Mouse (Mus musculus) lung, postnatal 25 days (tissue): Measurements from ENCODE around the gene Asic4.

Experiments
- DNase-seq: peaks from one replicate; pipeline ENCODE4 v3.0.0; 2022; ENCODE audit warnings: low spot score

Gene Asic4

DNA sequence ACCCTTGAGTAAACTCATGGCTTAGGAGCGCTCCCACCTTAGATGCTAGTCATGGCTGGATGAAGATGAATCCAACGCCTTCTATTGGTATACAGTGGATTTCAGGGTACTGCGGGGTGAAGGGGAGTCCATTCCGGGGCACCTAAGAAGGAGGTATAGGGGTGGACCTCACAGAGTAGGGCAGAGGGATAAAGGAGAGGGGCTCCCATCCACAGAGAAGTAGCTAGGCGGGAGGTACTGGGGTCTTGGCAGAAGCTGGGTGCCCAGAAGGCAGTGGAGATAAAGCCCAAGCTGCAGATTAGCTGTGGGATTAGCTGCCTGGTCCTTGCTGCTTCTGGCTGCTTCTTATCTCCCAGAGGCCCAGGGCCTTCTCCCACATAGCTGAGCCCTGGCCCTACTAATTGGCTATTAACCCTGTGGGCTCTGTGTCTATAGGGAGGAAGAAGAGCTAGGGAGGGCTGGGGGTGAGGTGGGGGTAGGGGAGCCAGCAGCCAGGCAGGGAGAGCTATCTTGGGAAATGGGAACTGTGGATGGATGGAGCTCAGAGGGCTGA lies 13.5 kb downstream of the Asic4 start:
- DNase-seq = no peak

DNA sequence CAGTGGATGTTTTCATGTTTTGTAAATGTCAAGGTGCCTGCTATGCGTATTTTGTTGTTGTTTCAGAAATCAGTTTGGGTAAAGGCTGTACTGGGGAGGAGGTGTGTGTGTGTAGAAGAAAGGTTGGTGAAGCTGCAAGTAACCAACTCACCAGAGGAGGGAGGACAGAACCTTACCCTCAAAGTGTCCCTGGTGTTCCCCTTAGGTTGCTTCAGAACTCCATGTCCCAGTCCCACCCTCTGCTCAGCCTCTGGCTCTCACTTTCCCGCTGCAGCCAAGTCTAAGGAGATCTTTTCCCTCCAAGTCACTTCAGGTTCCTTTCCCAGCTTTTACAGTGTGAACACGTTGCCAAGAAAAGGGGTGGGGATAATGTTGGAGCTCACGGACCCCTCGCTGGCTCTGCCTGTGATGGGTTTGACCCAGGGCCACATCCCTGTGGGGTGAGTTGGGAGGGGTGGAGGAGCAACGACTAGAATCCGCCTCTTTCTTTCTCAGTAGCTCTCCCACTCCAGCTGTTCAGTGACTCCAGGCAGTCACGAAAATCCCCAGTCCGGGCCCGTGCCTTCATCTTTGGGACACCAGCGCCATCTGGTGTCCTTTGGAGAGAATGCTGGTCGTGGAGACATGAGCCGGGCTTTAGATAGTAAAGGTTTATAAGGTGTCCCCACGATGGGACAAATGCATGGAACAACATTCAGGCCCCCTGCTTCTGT lies 17.1 kb downstream of the Asic4 start:
- DNase-seq = peak; percentile 73

DNA sequence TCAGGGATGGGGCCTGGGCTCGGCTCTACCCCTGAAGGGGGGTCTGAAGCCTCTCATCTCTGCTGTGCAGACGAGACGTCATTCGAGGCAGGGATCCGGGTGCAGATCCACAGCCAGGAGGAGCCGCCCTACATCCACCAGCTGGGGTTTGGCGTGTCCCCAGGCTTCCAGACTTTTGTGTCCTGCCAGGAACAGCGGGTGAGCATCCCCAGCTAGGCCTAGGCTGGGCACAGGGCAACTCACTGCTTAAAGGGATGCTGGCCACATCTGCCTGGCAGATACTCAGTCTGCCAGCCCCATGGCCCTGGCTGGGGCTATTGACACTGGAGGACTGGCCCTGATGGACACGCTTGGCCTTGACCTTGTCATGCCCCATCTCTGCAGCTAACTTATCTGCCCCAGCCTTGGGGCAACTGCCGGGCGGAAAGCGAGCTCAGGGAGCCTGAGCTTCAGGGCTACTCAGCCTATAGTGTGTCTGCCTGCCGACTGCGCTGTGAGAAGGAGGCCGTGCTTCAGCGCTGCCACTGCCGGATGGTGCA lies 19.1 kb downstream of the Asic4 start:
- DNase-seq = no peak

DNA sequence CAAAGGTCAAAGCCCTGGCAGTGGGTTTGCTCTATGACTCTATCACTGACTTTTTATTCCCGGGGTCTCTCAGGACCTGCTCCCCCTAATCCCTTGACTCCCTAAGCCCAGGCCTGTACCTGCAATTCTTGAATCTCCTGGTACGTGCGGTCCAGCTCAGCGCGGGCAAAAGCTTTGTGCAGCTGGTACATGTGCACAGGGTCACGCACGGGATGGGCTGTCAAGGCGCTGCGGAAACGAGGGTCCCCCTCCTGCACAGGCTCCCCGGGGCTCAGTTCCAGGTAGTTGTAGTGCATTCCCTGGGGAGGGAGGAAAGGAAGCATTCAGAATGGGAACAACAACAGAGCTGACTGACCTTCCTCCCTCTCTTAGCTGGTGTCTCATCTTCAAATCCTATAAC lies 26.2 kb downstream of the Asic4 start:
- DNase-seq = no peak

DNA sequence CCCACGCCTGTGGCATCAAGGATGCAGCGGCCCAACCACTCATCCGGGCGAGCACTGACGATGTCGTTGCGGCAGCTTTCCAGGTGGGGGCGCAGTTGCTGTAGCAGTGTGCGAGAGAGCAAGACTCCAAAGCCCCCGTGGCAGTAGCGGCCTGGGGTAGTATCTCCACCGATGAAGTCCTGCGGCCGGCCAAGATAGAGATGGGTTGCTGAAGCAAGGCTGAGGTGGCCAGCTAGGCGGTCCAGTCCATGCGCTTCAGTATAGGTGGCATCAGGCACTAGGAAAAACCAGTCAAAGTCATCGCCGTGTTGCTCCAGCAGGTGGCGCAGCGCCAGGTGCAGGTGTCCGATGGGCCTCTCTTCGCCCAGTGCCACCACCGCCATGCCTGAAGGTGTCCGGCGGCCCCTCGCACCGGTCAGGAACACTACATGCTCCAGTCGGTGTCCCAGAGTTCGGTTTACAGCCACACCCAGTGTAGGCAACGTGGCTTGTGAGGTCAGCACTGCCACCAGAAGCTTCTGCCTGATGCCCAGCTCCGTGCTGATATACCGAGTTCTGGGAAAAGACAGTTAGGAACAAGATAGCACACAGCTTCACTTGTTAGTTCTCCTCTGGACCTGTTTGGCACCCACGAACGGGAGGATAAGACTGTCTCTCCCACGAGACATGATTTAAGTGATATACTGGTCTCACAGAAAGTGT lies 27.2 kb downstream of the Asic4 start:
- peak; percentile 82 for DNase-seq

DNA sequence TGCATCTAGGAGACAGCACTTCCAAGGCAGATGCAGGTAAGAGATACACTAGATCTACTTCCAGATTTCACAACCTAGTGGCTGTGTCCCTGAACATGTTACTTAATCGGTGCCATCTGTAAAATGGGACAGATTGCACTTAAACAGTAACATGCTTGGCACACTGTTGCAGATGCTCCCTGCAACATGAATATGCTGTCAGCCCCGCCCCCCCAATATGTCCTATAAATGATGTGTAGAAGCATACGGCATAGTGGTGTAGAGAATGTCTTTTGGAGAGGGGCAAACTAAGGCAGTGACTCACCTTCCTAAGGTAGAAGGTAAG lies 27.7 kb downstream of the Asic4 start:
- no peak for DNase-seq

DNA sequence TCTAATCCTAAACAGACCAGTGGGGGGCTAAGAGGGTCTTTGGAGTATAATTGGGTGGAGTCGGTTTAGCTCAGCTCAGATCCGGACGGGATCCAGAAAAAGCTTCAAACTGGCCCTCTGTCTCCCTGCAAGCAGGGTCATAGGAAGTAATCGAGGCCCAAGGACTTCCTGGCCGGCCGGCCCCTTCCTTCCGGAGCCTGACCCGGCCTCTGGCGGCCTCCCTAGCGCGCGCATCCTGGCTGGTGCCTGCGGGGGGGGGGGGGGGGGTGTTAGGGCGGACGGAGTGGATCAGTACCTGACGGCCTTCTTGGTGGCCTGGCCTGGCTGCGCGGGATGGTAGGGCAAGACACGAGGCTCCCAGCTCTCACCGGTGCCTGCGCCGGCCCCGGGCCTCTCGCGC lies 28.3 kb downstream of the Asic4 start:
- DNase-seq = peak; percentile 58

DNA sequence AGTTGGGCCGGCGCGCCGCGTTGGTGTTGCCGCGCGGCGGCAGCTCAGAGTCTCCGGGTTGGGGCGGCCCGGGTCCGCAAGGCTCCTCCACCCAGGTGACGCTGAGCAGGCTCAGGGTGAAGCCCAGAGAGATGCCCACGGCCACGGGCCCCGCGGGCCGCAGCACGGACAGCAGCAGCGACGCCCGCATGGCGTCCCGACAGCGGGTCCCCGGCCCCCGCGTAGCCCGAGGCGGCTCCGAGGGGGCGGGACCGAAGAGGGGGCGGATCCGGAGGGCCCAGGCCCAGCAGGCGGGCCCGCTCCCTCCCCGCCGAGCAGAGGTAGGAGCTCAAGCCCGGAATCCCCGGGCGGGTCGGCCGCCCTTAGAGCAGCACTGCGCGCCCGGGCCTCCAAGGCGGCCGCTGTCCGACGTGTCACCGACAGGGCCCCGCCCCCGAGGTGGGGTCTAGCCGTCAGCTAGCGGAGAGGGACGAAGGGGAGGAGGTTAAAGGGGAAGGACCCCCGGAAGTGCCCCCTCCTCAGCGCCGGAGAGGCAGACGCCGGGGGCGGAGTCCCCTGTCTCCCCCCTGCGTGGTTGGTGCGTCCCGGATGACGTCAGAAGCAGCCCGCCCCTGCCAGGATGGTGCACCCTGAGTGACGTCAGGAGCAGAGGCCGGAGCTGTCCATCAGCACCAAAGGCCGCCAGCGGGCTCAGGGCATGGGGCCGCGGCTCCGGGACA lies 28.8 kb downstream of the Asic4 start, which contains the start of the genes Chpf and Tmem198:
Gene Chpf, minus strand, starts transcription at position 392 of the 719 bp plus-strand sequence.
Gene Tmem198, plus strand, starts transcription at position 617 of the 719 bp plus-strand sequence.
- peak; percentile 96 for DNase-seq

DNA sequence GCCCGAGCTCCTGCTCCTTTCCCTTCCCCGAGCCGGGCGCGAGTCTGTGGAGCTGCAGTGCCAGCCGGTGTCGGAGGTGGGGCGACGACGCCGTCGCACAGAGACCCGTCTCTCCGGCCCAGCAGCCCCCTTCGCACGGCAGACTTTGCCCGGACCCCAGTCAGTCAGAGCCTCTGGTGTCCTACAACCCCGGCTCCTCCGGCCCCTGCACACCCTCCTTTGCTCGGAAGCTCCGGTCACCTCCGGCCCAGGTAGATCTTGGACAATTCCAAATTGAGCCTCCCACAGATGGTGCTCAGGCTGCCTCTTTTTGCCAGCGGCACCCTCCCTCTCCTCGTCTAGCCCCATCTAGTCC lies 29.4 kb downstream of the Asic4 start:
- DNase-seq = no peak

DNA sequence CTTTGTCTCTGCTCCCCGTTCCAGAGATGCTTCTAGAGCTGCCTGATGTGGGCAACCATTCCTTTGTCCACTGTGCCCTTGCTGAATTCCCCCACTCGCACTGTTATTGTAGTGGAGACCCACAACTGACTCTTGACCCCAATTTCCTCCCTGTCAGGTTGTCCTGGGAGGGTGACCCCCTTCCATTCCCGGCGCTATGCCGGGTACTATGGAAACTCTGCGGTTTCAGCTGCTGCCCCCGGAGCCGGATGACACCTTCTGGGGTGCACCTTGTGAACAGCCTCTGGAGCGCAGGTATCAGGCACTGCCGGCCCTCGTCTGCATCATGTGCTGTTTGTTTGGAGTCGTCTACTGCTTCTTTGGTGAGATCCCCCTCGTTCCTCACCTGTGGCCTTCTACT lies 29.8 kb downstream of the Asic4 start:
- no peak for DNase-seq

DNA sequence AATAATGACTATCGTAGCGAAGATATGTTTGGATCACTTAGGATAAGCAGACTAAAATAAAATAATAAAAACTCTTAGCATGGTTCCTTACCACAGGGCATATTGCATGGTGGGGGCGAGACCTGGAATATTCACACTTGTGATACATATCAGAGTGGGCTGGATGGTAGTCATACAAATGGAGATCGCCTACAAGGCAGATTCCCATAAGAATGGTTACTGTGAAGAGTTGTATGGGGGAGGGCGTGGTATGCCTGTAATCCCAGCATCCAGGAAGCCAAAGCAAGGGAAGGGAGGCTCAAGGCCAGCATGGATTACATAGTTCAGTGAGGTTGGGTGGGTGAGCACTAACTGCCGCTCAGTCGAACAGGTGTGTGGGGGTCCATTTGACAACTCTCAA lies 30.5 kb downstream of the Asic4 start:
- DNase-seq = no peak

DNA sequence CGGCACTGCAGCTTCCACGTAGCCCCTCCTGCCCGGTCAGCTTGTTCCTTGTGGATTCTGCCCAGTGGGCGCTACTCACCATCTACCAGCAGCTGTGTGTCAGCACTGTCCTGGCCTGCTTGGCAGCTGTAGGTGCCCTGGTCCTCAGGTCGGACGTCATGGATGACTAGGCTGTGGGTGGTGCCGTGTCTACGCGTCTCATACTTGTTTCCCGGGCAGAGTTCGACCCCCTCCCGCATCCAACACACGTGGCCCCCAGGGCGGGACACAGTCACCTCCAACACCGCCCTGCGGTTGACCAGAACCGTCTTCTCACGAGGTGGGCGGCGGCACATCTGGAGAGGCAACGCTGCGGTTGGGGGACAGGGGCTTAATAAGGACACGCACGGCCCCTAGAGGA lies 36.3 kb downstream of the Asic4 start:
- DNase-seq = no peak

DNA sequence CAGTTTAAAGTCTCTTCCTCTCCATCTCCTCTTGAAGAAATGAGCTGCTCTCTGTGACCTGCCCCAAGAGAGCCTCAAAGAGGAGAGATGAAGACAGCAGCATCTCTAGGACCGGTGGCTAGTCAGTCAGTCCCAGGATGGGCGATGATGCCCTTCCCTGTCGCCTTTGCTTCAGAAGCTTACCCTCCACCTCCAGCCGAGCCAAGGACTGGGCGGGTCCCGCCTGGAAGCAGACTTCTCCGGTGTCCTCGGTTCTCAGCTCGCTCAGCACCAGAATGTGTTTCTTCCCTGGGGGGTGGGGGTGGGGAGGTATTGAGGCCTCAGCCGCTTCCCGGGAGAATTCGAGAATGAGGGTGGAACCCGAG lies 36.8 kb downstream of the Asic4 start:
- no peak for DNase-seq

DNA sequence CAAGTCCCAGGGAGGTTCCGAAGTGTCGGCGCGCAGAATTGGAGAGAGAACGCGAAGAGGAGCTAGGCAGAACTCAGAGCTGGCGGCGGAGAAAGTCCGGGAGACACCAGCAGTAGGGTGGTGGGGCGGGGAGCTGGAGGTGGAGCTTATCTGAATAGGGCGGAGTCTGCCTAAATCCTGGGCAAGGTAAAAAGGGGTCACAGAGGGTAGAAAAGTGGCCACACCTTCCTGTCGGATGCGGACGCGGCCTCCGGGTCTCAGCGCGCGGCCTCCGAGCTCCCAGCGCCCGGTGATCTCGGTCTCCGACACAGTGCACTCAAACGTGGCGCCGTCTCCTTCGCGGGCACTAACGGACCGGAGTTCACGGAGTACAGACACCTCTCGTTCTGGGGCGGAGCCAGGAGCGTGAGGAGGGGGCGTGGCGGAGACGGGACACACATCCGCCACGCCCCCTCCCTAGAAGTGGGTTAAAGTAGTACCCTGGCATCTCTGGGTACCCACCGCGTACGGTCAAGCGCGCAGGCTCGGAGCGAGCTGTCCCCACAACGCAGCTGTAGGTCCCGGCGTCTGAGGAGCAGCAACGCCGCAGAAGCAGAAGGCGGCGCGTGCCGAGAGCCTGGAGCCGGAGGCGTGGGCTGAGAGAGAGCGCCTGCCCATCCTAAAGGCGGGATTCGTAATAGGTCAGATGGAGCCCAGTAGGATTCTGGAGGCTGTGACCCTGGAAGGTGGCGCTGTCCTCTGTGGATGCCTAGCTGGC lies 37.3 kb downstream of the Asic4 start:
- DNase-seq = peak; percentile 76

DNA sequence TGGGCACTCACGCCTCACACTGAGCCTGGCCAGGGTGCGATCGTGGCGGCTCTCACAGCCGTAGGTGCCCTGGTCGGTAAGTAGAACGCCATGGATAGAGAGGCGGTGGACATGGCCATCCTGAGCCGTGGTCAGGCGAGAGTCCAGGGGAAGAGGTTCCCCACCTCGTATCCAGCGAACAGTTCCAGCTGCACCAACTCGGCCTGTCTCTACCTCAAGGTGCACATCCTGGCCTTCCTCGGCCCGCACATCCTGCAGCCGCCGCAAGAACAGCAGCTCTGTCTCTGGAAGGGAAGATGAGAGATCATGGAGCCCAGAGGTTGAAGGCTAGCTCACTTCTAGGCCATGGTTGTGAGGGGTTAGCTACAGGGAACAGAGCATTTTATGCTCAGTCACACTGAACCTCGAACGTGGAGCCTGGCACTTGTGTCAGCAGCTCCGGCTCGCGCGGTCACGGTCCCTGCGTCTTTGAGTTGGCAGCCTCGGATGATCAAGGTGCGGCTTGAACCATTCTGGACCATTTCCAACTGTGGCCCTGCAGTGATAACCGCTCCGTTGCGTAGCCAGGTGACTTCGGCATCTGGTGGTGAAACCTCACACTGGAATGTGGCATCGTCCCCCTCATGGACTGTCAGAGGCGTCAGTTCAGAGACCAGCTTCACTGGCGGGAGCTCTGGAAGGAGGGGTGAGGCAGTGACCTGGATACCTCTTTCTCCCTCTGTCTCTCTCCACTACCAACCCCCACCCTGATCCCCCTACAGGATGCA lies 40.7 kb downstream of the Asic4 start:
- no peak for DNase-seq

DNA sequence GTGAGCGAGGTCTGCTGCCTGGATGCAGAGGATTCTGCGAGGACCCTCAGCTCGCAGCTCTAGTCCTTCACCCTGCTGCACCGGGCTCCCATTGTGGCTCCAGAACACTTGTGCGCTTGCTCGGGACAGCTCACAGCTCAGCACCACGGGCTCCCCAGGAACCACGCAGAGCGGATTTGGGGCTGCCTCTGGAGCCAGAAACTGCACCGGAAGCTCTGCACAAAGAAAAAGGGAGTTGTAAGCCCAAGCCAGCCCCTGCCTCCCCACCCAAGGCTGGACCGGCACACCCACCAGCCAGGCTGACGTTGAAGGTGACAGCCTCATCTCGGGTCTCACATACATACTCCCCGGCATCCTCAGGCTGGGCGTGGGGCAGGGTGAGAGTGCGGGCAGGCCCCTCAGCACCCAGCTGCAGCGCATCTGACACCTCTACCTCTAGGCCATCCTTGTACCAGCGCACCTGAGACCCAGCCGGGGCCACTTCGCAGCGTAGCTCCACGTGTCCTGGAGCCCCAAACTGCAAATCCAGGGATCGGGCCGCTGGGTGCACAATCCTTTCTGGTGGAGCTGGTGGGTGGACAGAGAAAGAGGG lies 42.4 kb downstream of the Asic4 start:
- no peak for DNase-seq

DNA sequence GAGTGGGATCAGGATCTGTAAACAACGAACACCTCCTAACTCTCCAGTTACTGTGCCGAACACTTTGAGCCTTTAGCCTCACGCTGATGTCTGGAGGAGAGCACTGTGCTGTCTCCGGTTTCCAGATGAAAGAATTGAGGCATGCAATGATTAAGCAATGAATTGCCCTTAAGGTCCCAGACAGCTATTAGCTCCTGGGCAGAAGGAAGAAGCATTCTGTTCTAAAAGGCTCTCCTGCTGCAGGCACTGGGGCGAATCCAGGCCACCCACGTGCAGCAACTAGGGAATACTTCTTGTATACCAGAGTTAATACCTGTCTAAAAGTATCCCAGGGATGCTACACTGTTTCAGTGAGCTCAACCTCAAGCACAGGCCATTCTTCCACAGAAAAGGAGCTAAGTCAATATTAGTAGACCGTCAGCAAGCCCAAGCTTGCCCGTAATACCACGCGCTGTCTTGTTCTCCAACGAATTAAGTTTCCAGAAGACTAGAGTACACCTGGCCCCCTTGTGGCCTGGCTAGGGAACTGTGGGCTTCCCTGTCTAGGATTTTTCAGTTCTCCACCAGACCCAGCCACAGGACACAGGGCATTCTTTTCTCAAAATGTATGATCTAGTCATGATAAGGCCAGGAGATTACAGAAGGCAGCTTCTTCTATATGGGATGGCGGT lies 44.8 kb downstream of the Asic4 start:
- DNase-seq = peak; percentile 21

DNA sequence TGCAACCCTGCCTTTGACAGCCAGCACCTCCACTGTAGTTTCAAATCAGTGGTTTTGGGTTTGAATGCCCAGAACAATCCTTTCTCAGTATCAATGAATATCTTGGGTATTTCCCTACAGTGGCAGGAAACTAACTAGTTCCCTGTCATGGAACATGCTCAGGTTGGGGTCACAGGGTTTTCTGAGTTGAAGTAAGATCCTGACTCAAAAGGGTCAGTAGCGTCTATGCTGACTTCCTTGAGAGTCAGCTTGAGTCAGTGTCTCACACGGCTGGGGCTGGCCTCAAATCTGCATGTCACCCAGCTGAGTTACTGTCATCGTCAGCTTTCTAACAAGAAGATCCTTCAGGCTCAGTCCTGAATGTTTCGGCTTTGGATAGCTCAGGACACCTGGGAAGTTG lies 48.7 kb downstream of the Asic4 start:
- DNase-seq = no peak

DNA sequence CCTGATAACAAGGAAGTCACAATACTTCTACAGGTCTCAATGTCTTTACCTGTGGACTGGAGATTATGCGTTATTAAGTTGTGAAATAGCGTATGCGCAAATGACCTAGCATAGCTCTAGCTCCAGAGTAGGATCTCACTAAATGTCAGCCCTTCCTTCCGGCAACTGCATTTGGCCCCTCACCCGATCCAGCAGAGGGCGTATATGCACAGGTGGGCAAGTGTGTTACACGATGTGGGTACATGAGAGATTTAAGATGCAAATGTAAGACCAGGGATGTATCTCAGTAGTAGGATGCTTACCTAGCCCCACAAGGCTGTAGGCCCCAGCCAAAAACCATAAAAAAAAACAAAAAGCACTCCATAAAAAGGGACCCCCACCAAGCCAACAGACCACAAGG lies 49.2 kb downstream of the Asic4 start:
- DNase-seq = no peak

DNA sequence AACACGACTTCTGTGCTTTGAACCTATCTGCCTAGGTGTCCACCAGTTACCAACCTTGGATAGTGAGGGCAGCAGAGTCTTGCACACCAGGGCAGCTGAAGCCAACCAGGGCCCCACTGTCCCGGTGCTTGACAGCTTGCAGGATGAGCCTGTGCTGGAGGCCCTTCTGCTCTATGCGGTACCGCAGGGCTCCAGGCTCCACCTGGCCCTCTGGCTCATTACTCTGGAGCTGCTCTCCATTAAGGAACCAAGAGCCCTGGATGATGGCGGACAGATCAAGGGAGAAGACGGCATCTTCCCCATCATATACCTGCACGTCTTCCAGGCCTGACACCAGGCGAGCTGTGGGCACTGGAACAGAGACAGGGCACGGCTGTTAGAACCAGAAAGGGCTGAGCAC lies 51.7 kb downstream of the Asic4 start:
- DNase-seq = no peak
